Mouse (Mus musculus): Measurements from ENCODE around the gene Pitpnm2. TPM values are rescaled to one million over a fixed set of nuclear protein-coding genes. Genes with fewer than 3 reads are reported as not detected.
A peak's percentile ranks its signal among the peaks of the same experiment; 100 is the strongest.

The Pitpnm2 gene
- total and polyA plus RNA-seq, 2 experiments: 10.6 to 30.3 TPM

DNA sequence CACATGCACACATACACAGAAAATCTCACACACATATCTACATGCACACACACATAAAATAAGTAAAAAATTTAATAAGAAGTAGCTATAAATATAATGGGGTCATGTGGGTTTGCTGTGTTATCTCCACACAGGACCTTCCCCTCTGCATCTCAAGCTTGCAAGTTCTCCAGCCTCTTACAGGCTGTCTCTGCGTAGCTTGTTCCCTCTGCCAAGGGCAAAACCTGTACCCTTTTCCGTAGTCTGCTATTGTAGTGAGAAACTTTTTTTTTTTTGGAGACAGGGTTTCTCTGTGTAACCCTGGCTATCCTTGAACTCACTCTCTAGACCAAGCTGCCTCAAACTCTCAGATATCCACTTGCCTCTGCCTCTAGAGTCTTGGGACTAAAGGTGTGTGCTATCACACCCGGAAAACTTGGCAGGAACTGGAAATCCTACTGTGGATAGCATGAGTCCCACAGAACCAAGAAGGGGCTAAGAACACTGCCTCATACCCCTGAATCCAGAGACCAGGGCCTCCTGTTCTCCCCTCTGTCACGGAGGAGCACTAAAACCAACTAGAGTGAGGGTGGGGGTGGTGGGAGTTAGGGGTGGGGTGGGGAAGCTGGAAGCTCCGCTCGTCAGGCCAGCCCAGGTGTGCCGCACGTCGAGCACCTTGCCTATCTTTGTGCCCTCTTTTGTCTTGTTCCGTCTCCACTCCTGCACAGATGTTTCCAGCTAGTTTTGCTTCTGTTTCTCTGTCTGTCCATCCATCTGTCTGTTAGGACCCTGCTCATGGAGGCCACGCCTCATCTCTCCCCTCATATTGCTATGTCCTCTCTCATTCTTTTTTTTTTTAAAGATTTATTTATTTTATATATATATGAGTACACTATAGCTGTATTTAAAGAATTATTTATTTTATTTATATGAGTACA lies 149.2 kb downstream of the Pitpnm2 start:
- H3K4me1 ChIP-seq (ENCODE audit: control insufficient read depth, insufficient read depth, low read length): no peaks in the 10 kb centered on the region
- no peak for DNase-seq (ENCODE audit: extremely low read depth, low read depth, low spot score)
- H3K79me2 ChIP-seq (ENCODE audit: control insufficient read depth, insufficient read depth, low read length): no peaks in the 10 kb centered on the region
- no peaks in the 10 kb centered on the region for H3K36me3 ChIP-seq (ENCODE audit: control insufficient read depth, insufficient read depth, low read length)
- no peaks in the 10 kb centered on the region for H3K27me3 ChIP-seq (ENCODE audit: control insufficient read depth, insufficient read depth, low read length)
- WGBS: 92% methylated on average over 11 of the region's 11 CpGs
- H3K9ac ChIP-seq (ENCODE audit: low read depth, low read length): no peak overlapping the region
- no peak overlapping the region for H3K27ac ChIP-seq (replicated peaks; ENCODE audit: insufficient read depth, low read depth, low read length)
- TF ChIP-seq POLR2A (IDR thresholded peaks at IDR 0.05; ENCODE audit: extremely low read depth, insufficient read depth, low read length) (no peak), CTCF (IDR thresholded peaks at IDR 0.05; ENCODE audit: low read depth, low read length) (no peak)
- H3K4me3 ChIP-seq (ENCODE audit: insufficient read depth, low read depth, low read length): no peak overlapping the region

GRCm38 (mm10) chr5:124098923-124099322 lies 150.6 kb downstream of the Pitpnm2 start:
- Histone ChIP-seq H3K36me3 (ENCODE audit: control insufficient read depth, insufficient read depth, low read length) (no peaks in the 10 kb centered on the region), H3K27ac (replicated peaks; ENCODE audit: insufficient read depth, low read depth, low read length) (no peak overlapping the region), H3K4me1 (ENCODE audit: control insufficient read depth, insufficient read depth, low read length) (peaks cover 5% of the 10 kb centered on the region; the same call in 1 of the 2 replicates), H3K79me2 (ENCODE audit: control insufficient read depth, insufficient read depth, low read length) (no peaks in the 10 kb centered on the region), H3K4me3 (ENCODE audit: insufficient read depth, low read depth, low read length) (no peak overlapping the region), H3K9ac (ENCODE audit: low read depth, low read length) (no peak overlapping the region), H3K27me3 (ENCODE audit: control insufficient read depth, insufficient read depth, low read length) (no peaks in the 10 kb centered on the region)
- DNase-seq (ENCODE audit: extremely low read depth, low read depth, low spot score): no peak
- WGBS: 95% methylated on average over 2 of the region's 2 CpGs
- TF ChIP-seq POLR2A (IDR thresholded peaks at IDR 0.05; ENCODE audit: extremely low read depth, insufficient read depth, low read length) (no peak), CTCF (IDR thresholded peaks at IDR 0.05; ENCODE audit: low read depth, low read length) (no peak)

DNA sequence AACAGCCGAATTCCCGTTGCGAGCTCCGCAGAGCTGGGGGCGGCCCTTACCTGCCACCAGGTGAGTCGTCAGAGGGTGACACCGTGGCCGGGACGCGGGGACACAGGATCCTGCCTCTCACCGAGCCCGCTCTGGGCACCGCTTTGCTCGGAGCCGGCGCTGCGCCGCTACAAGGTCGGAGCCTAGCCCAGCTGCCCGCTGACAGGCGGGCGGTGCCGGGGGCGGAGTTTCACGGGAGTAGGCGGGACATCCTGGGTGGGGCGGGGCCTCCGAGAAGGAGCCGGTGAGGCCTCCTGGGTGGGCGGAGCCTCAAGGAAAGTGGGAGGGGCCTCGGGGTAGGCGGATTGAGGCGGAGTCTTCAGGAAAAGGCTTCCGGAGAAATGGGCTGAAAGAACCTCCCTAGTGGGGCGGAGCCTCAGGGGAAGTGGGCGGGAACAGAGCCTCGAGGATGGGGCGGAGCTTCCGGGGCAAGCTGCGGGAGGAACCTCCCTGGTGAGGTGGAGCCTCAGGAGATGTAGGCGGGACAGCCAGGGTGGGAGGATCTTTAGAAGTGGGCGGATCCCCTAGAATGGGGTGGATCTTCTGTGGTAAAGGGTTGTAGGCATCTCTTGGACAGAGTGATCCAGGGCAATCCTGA lies 153.8 kb downstream of the Pitpnm2 start, which contains the start of gene Abcb9:
Gene Abcb9, minus strand, starts transcription at position 203 of the 637 bp plus-strand sequence.
- peak within 1 kb of the TSS; percentile 74 for H3K9ac ChIP-seq (ENCODE audit: low read depth, low read length)
- TF ChIP-seq POLR2A (IDR thresholded peaks at IDR 0.05; ENCODE audit: extremely low read depth, insufficient read depth, low read length) (peak; percentile 90), CTCF (IDR thresholded peaks at IDR 0.05; ENCODE audit: low read depth, low read length) (no peak)
- peak; percentile 94 for DNase-seq (ENCODE audit: extremely low read depth, low read depth, low spot score)
- no peaks in the 10 kb centered on the region for H3K27me3 ChIP-seq (ENCODE audit: control insufficient read depth, insufficient read depth, low read length)
- H3K27ac ChIP-seq (replicated peaks; ENCODE audit: insufficient read depth, low read depth, low read length): 0 out of 2 replicates have a peak within 1 kb of the TSS, but pooled peaks have one; percentile 5
- H3K4me1 ChIP-seq (ENCODE audit: control insufficient read depth, insufficient read depth, low read length): peaks cover 10% of the 10 kb centered on the region; the same call in 1 of the 2 replicates
- no peaks in the 10 kb centered on the region for H3K79me2 ChIP-seq (ENCODE audit: control insufficient read depth, insufficient read depth, low read length)
- H3K4me3 ChIP-seq (ENCODE audit: insufficient read depth, low read depth, low read length): peak within 1 kb of the TSS; percentile 67
- H3K36me3 ChIP-seq (ENCODE audit: control insufficient read depth, insufficient read depth, low read length): no peaks in the 10 kb centered on the region
- under 1% methylated on average over 42 of the region's 42 CpGs for WGBS

DNA sequence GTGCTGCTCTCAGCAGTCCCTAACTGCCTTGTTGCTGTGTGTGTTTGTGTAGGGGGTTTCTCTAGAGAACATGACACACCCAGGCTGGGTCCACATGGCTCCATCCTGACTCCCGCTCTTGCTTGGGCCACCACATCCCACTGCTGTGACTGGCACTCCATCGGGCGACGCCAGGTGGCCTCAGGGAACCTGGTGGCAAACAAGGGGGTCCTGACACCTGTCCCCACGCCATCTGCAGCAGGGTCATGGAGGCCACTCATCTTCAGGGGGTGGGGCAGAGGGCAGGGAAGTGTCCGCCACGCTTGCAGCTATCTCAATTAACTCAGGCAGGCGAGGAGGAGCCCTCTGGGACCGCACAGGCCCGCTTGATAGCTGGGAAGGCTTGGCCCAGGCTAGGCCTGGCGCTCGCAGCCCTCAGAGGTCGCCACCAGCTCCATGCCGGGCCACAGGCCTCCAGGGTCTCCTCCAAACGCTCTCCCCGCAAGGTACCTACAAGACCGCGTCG lies 154.4 kb downstream of the Pitpnm2 start:
- no peaks in the 10 kb centered on the region for H3K27me3 ChIP-seq (ENCODE audit: control insufficient read depth, insufficient read depth, low read length)
- H3K27ac ChIP-seq (replicated peaks; ENCODE audit: insufficient read depth, low read depth, low read length): 0 out of 2 replicates have a peak overlapping the region, but pooled peaks have one; percentile 5
- H3K4me3 ChIP-seq (ENCODE audit: insufficient read depth, low read depth, low read length): peak overlapping the region; percentile 67
- no peaks in the 10 kb centered on the region for H3K79me2 ChIP-seq (ENCODE audit: control insufficient read depth, insufficient read depth, low read length)
- no peaks in the 10 kb centered on the region for H3K36me3 ChIP-seq (ENCODE audit: control insufficient read depth, insufficient read depth, low read length)
- H3K4me1 ChIP-seq (ENCODE audit: control insufficient read depth, insufficient read depth, low read length): peaks cover 10% of the 10 kb centered on the region; the same call in 1 of the 2 replicates
- no peak for DNase-seq (ENCODE audit: extremely low read depth, low read depth, low spot score)
- H3K9ac ChIP-seq (ENCODE audit: low read depth, low read length): peak overlapping the region; percentile 74
- 16% methylated on average over 19 of the region's 19 CpGs for WGBS
- TF ChIP-seq POLR2A (IDR thresholded peaks at IDR 0.05; ENCODE audit: extremely low read depth, insufficient read depth, low read length) (no peak), CTCF (IDR thresholded peaks at IDR 0.05; ENCODE audit: low read depth, low read length) (no peak)

DNA sequence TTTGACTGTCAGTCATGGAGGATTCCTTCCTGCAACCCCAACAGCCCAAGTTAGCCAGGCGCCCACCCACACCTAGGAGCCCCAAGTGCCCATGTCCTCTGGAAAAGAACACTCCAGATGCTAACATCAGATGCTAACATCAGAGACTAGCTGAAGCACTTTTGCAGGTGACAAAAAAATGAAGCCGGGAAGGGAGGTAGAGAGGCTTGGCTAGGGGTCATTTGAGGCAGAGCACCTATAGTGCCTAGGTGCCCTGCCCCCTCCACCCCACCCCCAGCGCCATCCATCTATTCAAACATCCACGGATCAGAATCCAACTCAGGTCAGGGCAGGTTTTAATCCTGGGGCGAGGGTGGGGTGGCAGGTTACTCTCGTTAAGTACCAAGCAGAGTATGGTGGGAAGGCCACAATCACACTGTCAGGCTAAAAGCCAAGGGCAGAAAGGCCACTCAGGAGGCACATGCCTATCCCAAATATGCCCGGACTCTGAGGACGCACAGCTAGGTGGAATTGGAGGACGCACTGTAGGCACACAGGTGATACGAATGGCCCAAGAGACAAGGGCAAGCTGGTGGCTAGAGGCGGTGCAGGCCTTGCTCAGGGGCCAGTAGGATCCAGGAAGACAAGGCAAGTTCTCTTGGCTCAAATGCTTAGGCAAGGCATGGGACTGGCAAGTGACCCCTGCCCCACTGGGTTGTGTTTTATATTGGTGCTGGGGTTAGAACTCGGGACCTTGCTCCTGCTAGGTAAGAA lies 155.5 kb downstream of the Pitpnm2 start:
- peaks cover 10% of the 10 kb centered on the region; the same call in 1 of the 2 replicates for H3K4me1 ChIP-seq (ENCODE audit: control insufficient read depth, insufficient read depth, low read length)
- no peak overlapping the region for H3K27ac ChIP-seq (replicated peaks; ENCODE audit: insufficient read depth, low read depth, low read length)
- 61% methylated on average over 12 of the region's 12 CpGs for WGBS
- no peaks in the 10 kb centered on the region for H3K79me2 ChIP-seq (ENCODE audit: control insufficient read depth, insufficient read depth, low read length)
- H3K9ac ChIP-seq (ENCODE audit: low read depth, low read length): no peak overlapping the region
- DNase-seq (ENCODE audit: extremely low read depth, low read depth, low spot score): no peak
- TF ChIP-seq POLR2A (IDR thresholded peaks at IDR 0.05; ENCODE audit: extremely low read depth, insufficient read depth, low read length) (no peak), CTCF (IDR thresholded peaks at IDR 0.05; ENCODE audit: low read depth, low read length) (no peak)
- H3K4me3 ChIP-seq (ENCODE audit: insufficient read depth, low read depth, low read length): no peak overlapping the region
- H3K27me3 ChIP-seq (ENCODE audit: control insufficient read depth, insufficient read depth, low read length): no peaks in the 10 kb centered on the region
- no peaks in the 10 kb centered on the region for H3K36me3 ChIP-seq (ENCODE audit: control insufficient read depth, insufficient read depth, low read length)
